Mouse (Mus musculus) lung, embryonic 15.5 days (tissue): ENCODE measurements around the gene Fbxo34. TPM values are rescaled to one million over a fixed set of nuclear protein-coding genes. Genes with fewer than 3 reads are reported as not detected.
A peak's percentile ranks its signal among the peaks of the same experiment; 100 is the strongest.
"Not testable (repeated sequence)": the region's sequence is repeated elsewhere in the genome, so short reads cannot be mapped to it uniquely, and the experiment has no call there.

Experiments used
- ATAC-seq: fragments of 200-750 bp; cut with Nextera tagmentation; 2 replicates; pipeline ENCODE4 v1.8.0; 2017; ENCODE audit warnings: moderate number of reproducible peaks, borderline replicate concordance; ENCODE audit not compliant: low FRiP score, low TSS enrichment; ENCODE audit errors: extremely low read depth
- H3K27ac ChIP-seq: fragments of 300-500 bp; sonication (generic); 2 replicates; pipeline ENCODE4 v1.5.1; 2015; ENCODE audit warnings: moderate library complexity, mild to moderate bottlenecking, inconsistent platforms
- H3K27me3 ChIP-seq: fragments of 300-500 bp; sonication (generic); 2 replicates; pipeline ENCODE4 v1.6.1; 2015; ENCODE audit warnings: inconsistent platforms
- H3K36me3 ChIP-seq: fragments of 300-500 bp; sonication (generic); 2 replicates; pipeline ENCODE4 v1.6.1; 2015; ENCODE audit warnings: inconsistent platforms
- H3K4me1 ChIP-seq: fragments of 300-500 bp; sonication (generic); 2 replicates; pipeline ENCODE4 v1.6.1; 2015; ENCODE audit warnings: inconsistent platforms
- H3K4me2 ChIP-seq: fragments of 300-500 bp; sonication (generic); 2 replicates; pipeline ENCODE4 v1.6.1; 2015; ENCODE audit warnings: inconsistent platforms, mild to moderate bottlenecking, moderate library complexity
- H3K4me3 ChIP-seq: fragments of 300-500 bp; sonication (generic); 2 replicates; pipeline ENCODE4 v1.5.1; 2015; ENCODE audit warnings: mild to moderate bottlenecking, inconsistent platforms
- H3K9ac ChIP-seq: fragments of 300-500 bp; sonication (generic); 2 replicates; pipeline ENCODE4 v1.6.1; 2015; ENCODE audit warnings: inconsistent platforms
- H3K9me3 ChIP-seq: fragments of 300-500 bp; sonication (generic); 2 replicates; pipeline ENCODE4 v1.6.1; 2016; ENCODE audit warnings: inconsistent platforms
- WGBS: fragments of 180-500 bp; shearing (Covaris S2); methylation state at CpG from one replicate; pipeline ENCODE4 v1.1.7; 2015; 5-methylcytosine and 5-hydroxymethylcytosine counted together
- polyA plus RNA-seq: library from polyadenylated mRNA; unstranded; fragments of >200 nt; fragmentation: Nextera tagmentation; extraction: Ambion mirVana; gene quantifications from 2 replicates; pipeline ENCODE4 v1.2.1, GENCODE M21; 2015

Fbxo34 gene
- polyA plus RNA-seq = 20.9 and 21.8 TPM in 2 replicates

DNA sequence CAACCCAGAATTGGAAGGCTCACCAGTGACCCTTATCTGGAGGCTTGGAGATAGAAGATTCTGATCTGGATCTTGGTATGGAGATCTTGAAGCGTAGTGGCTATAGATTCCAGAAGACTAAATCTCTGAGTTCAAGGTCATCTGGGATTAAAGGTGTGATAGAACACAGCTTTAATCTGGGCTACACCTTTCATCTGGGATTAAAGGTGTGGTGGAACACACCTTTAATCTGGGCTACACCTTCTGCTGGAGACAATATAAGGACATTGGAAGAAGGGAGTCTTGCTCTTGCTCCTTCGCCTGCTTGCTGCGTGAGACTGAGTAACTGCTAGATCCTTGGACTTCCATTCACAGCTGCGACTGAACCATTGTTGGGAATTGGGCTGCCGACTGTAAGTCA lies at the start of gene Fbxo34:
Fbxo34 (plus strand) TSS at position 301 of the 400 bp plus-strand sequence.
- 87% methylated on average over 3 of the region's 5 CpGs for WGBS
- not testable (repeated sequence) for H3K9ac ChIP-seq, H3K27ac ChIP-seq, ATAC-seq, H3K4me3 ChIP-seq, H3K4me2 ChIP-seq, H3K4me1 ChIP-seq, H3K9me3 ChIP-seq, H3K36me3 ChIP-seq, H3K27me3 ChIP-seq

DNA sequence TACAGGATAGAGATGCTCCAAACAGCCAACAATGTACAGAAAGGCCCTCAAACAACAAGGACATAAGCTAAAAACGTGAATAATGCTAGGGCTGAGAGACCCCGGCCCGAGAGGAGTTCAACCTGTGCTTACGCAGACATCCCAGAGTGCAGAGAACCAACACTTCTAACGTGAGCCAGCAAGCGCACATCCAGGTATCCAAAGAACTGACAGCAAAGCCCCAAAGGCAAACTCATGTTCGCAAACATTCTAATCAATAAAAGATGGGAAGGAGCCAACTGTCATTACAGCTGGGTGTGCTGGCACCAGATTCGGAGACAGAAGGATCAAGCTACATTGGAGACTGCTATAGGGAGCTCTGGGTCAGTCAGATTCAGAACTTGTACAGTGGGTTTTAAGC lies 47.5 kb upstream of the Fbxo34 start:
- H3K27me3 ChIP-seq = no peaks in the 10 kb centered on the region
- no peak overlapping the region for H3K27ac ChIP-seq
- WGBS = 94% methylated on average over 8 of the region's 8 CpGs
- no peak overlapping the region for H3K4me3 ChIP-seq
- ATAC-seq = no peak
- no peak overlapping the region for H3K4me2 ChIP-seq
- no peak overlapping the region for H3K9ac ChIP-seq
- no peaks in the 10 kb centered on the region for H3K9me3 ChIP-seq
- peaks cover 91% of the 10 kb centered on the region for H3K36me3 ChIP-seq
- no peaks in the 10 kb centered on the region for H3K4me1 ChIP-seq

DNA sequence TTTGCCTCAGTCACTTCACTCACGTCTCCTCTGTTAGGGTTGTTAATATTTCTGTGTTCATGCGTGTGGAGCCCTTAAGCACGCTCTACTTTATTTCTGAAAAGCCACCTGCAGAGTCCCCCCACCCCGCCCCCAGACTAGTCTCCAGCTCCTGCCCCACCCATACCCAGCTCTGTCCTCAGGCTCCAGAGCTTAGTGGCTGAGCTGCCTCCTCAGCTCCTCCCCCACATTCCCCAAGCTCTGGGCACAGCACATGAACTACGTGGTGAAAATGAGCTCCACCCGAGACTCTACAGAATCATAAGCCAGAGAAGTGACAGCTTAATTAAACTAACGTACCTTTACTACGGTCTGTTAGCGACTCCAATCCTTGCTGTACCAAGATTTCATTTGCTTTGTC lies 44.2 kb upstream of the Fbxo34 start:
- ATAC-seq = no peak
- H3K27ac ChIP-seq = no peak overlapping the region
- peaks cover 94% of the 10 kb centered on the region for H3K36me3 ChIP-seq
- H3K4me2 ChIP-seq = no peak overlapping the region
- H3K27me3 ChIP-seq = no peaks in the 10 kb centered on the region
- 84% methylated on average over 9 of the region's 9 CpGs for WGBS
- no peaks in the 10 kb centered on the region for H3K4me1 ChIP-seq
- no peak overlapping the region for H3K4me3 ChIP-seq
- no peaks in the 10 kb centered on the region for H3K9me3 ChIP-seq
- no peak overlapping the region for H3K9ac ChIP-seq

- peak overlapping the region; percentile 63 for H3K9ac ChIP-seq
- peak overlapping the region; percentile 70 for H3K4me2 ChIP-seq
- peaks cover 35% of the 10 kb centered on the region for H3K36me3 ChIP-seq
- no peaks in the 10 kb centered on the region for H3K9me3 ChIP-seq
- WGBS = 11% methylated on average over 3 of the region's 3 CpGs
- no peaks in the 10 kb centered on the region for H3K27me3 ChIP-seq
- ATAC-seq = no peak
- H3K4me1 ChIP-seq = peaks cover 17% of the 10 kb centered on the region
- no peak overlapping the region for H3K27ac ChIP-seq
- peak overlapping the region; percentile 72 for H3K4me3 ChIP-seq
Observed at GRCm38 (mm10) chr14:47417346-47417745, 32.9 kb upstream of the Fbxo34 start.

- under 1% methylated on average over 36 of the region's 36 CpGs for WGBS
- Histone ChIP-seq H3K9ac (peak within 1 kb of the TSS; percentile 63), H3K9me3 (no peaks in the 10 kb centered on the region), H3K4me1 (peaks cover 17% of the 10 kb centered on the region), H3K27me3 (no peaks in the 10 kb centered on the region), H3K4me3 (peak within 1 kb of the TSS; percentile 72), H3K27ac (peak within 1 kb of the TSS; percentile 48), H3K36me3 (peaks cover 30% of the 10 kb centered on the region), H3K4me2 (peak within 1 kb of the TSS; percentile 70)
- ATAC-seq = peak; percentile 98
Observed at GRCm38 (mm10) chr14:47417775-47418665, 32.2 kb upstream of the Fbxo34 start, which contains the start of gene Dlgap5. Gene Dlgap5, minus strand, starts transcription at chr14:47418407.

- peaks cover 25% of the 10 kb centered on the region for H3K36me3 ChIP-seq
- 23% methylated on average over 5 of the region's 5 CpGs for WGBS
- H3K9me3 ChIP-seq = no peaks in the 10 kb centered on the region
- H3K27ac ChIP-seq = peak overlapping the region; percentile 47
- H3K9ac ChIP-seq = peak overlapping the region; percentile 44
- H3K4me3 ChIP-seq = peak overlapping the region; percentile 72
- H3K27me3 ChIP-seq = no peaks in the 10 kb centered on the region
- peak overlapping the region; percentile 70 for H3K4me2 ChIP-seq
- ATAC-seq = no peak
- H3K4me1 ChIP-seq = peaks cover 17% of the 10 kb centered on the region
Observed at GRCm38 (mm10) chr14:47418666-47418991, 31.6 kb upstream of the Fbxo34 start.

DNA sequence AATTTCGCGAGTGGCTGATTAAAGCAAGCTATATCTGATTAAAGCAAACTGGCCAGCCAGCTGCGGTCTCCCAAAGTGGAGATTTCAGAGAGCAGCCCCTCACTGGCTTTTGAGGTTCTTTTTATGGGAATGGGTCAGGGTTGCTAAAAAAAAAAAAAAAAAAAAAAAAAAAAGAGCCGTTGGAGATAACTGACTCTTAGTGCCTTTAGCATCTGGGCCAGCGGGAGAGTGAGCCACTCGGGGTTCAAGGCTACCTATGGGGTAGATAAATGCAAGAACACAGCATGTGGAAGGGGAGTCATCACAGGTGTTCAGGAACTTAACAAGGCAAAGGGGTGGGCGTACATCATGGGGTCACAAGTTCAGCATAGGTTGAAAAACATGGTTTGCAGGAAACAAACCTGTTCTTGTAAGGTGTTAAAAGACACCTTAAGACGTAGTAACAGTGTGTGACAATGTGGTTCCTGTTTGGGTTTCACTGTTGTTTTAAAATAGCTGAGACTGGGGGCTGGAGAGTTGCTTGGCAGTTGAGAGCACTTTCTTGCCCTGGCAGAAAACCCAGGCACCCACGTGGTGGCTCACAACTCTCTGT lies 31.1 kb upstream of the Fbxo34 start:
- H3K4me2 ChIP-seq = peak overlapping the region; percentile 70
- H3K9me3 ChIP-seq = no peaks in the 10 kb centered on the region
- H3K27me3 ChIP-seq = no peaks in the 10 kb centered on the region
- peaks cover 17% of the 10 kb centered on the region for H3K4me1 ChIP-seq
- no peak for ATAC-seq
- H3K9ac ChIP-seq = no peak overlapping the region
- H3K4me3 ChIP-seq = no peak overlapping the region
- H3K36me3 ChIP-seq = peaks cover 20% of the 10 kb centered on the region
- H3K27ac ChIP-seq = peak overlapping the region; percentile 47; the same call in 1 of the 2 replicates
- WGBS = 66% methylated on average over 9 of the region's 9 CpGs

- Histone ChIP-seq H3K27ac (no peak overlapping the region), H3K9me3 (no peaks in the 10 kb centered on the region), H3K9ac (no peak overlapping the region), H3K4me2 (no peak overlapping the region), H3K4me1 (peaks cover 17% of the 10 kb centered on the region), H3K4me3 (no peak overlapping the region), H3K36me3 (peaks cover 14% of the 10 kb centered on the region), H3K27me3 (no peaks in the 10 kb centered on the region)
- 93% methylated on average over 24 of the region's 24 CpGs for WGBS
- no peak for ATAC-seq
Observed at GRCm38 (mm10) chr14:47419723-47420276, 30.4 kb upstream of the Fbxo34 start.

GRCm38 (mm10) chr14:47421606-47422005 lies 28.6 kb upstream of the Fbxo34 start:
- H3K4me3 ChIP-seq = no peak overlapping the region
- 32% methylated on average over 2 of the region's 2 CpGs for WGBS
- no peak for ATAC-seq
- peaks cover 17% of the 10 kb centered on the region for H3K4me1 ChIP-seq
- H3K9me3 ChIP-seq = no peaks in the 10 kb centered on the region
- no peak overlapping the region for H3K9ac ChIP-seq
- H3K36me3 ChIP-seq = no peaks in the 10 kb centered on the region
- H3K27me3 ChIP-seq = no peaks in the 10 kb centered on the region
- H3K27ac ChIP-seq = no peak overlapping the region
- no peak overlapping the region for H3K4me2 ChIP-seq

- Histone ChIP-seq H3K27me3 (no peaks in the 10 kb centered on the region), H3K27ac (no peak overlapping the region), H3K4me3 (no peak overlapping the region), H3K36me3 (no peaks in the 10 kb centered on the region), H3K9ac (no peak overlapping the region), H3K9me3 (no peaks in the 10 kb centered on the region), H3K4me1 (peaks cover 9% of the 10 kb centered on the region), H3K4me2 (no peak overlapping the region)
- 64% methylated on average over 4 of the region's 4 CpGs for WGBS
- ATAC-seq = no peak
Observed at GRCm38 (mm10) chr14:47422466-47422865, 27.8 kb upstream of the Fbxo34 start.

DNA sequence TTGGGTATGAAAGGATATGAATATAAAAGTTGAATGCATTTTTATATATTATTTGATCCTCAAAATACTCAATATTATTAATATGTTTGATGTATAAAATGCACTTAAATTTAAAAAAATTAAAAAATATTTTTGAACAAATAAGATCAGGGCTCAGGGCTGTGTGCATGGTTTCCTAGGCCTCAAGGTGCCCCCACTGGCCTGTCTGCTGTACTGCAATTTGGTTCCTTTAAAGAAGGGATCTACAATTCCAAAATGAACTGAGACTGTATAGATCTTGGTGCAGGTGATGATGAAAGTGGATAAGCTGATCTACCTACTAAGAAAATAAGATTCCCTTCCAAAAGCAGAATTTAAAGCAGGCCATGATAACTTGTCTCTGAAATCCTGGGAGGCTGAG lies 17.2 kb upstream of the Fbxo34 start:
- Histone ChIP-seq H3K9ac (no peak overlapping the region), H3K27me3 (no peaks in the 10 kb centered on the region), H3K36me3 (no peaks in the 10 kb centered on the region), H3K4me2 (no peak overlapping the region), H3K27ac (no peak overlapping the region), H3K9me3 (no peaks in the 10 kb centered on the region), H3K4me3 (no peak overlapping the region), H3K4me1 (no peaks in the 10 kb centered on the region)
- no peak for ATAC-seq

DNA sequence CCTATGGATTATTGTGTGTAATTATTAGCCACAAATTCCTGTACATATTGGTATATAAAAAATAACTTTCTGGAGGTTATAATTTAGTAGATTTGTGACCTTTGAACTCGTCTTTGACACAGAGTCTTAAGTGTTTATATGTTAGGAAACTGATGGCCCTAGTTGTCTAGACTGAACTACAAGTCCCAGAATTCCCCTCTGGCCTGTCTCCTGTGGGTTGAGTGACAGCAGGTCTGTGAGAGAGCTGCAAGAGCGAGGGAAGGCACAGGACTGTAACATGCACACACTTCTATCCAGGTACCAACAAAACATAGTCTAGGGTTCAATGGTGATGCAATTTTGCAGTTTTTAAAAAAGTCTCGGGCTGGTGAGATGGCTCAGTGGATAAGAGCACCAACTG lies 11.3 kb upstream of the Fbxo34 start:
- H3K4me3 ChIP-seq = no peak overlapping the region
- H3K4me2 ChIP-seq = no peak overlapping the region
- WGBS = 65% methylated on average over 3 of the region's 3 CpGs
- H3K4me1 ChIP-seq = no peaks in the 10 kb centered on the region
- ATAC-seq = no peak
- H3K36me3 ChIP-seq = no peaks in the 10 kb centered on the region
- H3K27ac ChIP-seq = no peak overlapping the region
- H3K9ac ChIP-seq = no peak overlapping the region
- H3K9me3 ChIP-seq = peaks cover 6% of the 10 kb centered on the region; the same call in 1 of the 2 replicates
- H3K27me3 ChIP-seq = no peaks in the 10 kb centered on the region
